Mouse (Mus musculus) megakaryocyte, embryonic 14.5 days (primary cell): ENCODE measurements around the gene Gm28047.
"Not testable (repeated sequence)": the region's sequence is repeated elsewhere in the genome, so short reads cannot be mapped to it uniquely, and the experiment has no call there.

Experiments used
- FLI1 ChIP-seq: IDR thresholded peaks from 2 replicates; pipeline ENCODE4 v1.6.1; 2012; ENCODE audit warnings: low read length, inconsistent platforms, mixed read lengths
- GATA1 ChIP-seq: IDR thresholded peaks from 3 replicates; pipeline ENCODE4 v1.6.1; 2012; ENCODE audit warnings: mixed read lengths, low read length, inconsistent platforms, borderline replicate concordance

DNA sequence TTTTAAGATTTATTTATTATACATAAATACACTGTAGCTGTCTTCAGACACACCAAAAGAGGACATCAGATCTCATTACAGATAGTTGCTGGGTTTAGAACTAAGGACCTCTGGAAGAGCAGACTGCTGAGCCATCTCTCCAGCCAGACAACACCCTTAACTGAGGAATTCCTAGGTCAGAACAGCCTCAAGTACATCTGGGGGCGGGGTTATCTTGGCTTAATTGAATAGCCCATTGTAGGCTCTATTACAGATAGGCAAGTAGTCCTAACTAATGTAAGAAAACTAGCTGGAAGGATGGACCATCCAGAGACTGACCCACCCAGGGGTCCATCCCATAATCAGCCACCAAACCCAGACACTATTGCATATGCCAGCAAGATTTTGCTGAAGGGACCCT, 16.3 kb downstream of the Gm28047 start:
- TF ChIP-seq GATA1, FLI1: not testable (repeated sequence)
